Mouse (Mus musculus) kidney, embryonic 15.5 days (tissue): ENCODE results near the gene Klrg1. TPM values are rescaled to one million over a fixed set of nuclear protein-coding genes. Genes with fewer than 3 reads are reported as not detected.

ENCODE experiments used
- ATAC-seq: fragments of 200-750 bp; cut with Nextera tagmentation; replicated peaks from 2 replicates; pipeline ENCODE4 v1.8.0; 2017; ENCODE audit warnings: moderate TSS enrichment; ENCODE audit not compliant: low FRiP score
- H3K27ac ChIP-seq: fragments of 300-500 bp; sonication (generic); 2 replicates; pipeline ENCODE4 v1.5.1; 2015; ENCODE audit warnings: mild to moderate bottlenecking, inconsistent platforms
- H3K27me3 ChIP-seq: fragments of 300-500 bp; sonication (generic); 2 replicates; pipeline ENCODE4 v1.6.1; 2015; ENCODE audit warnings: inconsistent platforms
- H3K36me3 ChIP-seq: fragments of 300-500 bp; sonication (generic); 2 replicates; pipeline ENCODE4 v1.6.1; 2015; ENCODE audit warnings: inconsistent platforms
- H3K4me1 ChIP-seq: fragments of 300-500 bp; sonication (generic); 2 replicates; pipeline ENCODE4 v1.6.1; 2015; ENCODE audit warnings: inconsistent platforms
- H3K4me2 ChIP-seq: fragments of 300-500 bp; sonication (generic); 2 replicates; pipeline ENCODE4 v1.6.1; 2015; ENCODE audit warnings: moderate library complexity, mild to moderate bottlenecking, inconsistent platforms
- H3K4me3 ChIP-seq: fragments of 300-500 bp; sonication (generic); replicated peaks from 2 replicates; pipeline ENCODE4 v1.5.1; 2015; ENCODE audit warnings: mild to moderate bottlenecking, inconsistent platforms
- H3K9ac ChIP-seq: fragments of 300-500 bp; sonication (generic); 2 replicates; pipeline ENCODE4 v1.6.1; 2015; ENCODE audit warnings: mild to moderate bottlenecking, inconsistent platforms
- H3K9me3 ChIP-seq: fragments of 300-500 bp; sonication (generic); replicated peaks from 2 replicates; pipeline ENCODE4 v1.6.1; 2016; ENCODE audit warnings: inconsistent platforms
- WGBS: fragments of 180-500 bp; shearing (Covaris S2); methylation state at CpG from one replicate; pipeline ENCODE4 v1.1.7; 2015; ENCODE audit warnings: mixed read lengths; 5-methylcytosine and 5-hydroxymethylcytosine counted together
- polyA plus RNA-seq: library from polyadenylated mRNA; unstranded; fragments of >200 nt; fragmentation: Nextera tagmentation; extraction: Ambion mirVana; gene quantifications from 2 replicates; pipeline ENCODE4 v1.2.1, GENCODE M21; 2015

Klrg1 gene
- polyA plus RNA-seq, 1 experiment from 2014 or later, result not detected

- H3K4me3 ChIP-seq, result no peak overlapping the region
- H3K27me3 ChIP-seq, result no peaks in the 10 kb centered on the region
- H3K9ac ChIP-seq, result no peak overlapping the region
- ATAC-seq, result no peak
- no peaks in the 10 kb centered on the region for H3K36me3 ChIP-seq
- H3K4me2 ChIP-seq, result no peak overlapping the region
- H3K27ac ChIP-seq, result no peak overlapping the region
- no peaks in the 10 kb centered on the region for H3K9me3 ChIP-seq
- H3K4me1 ChIP-seq, result peaks cover 5% of the 10 kb centered on the region; the same call in 1 of the 2 replicates
- WGBS, result 80% methylated on average over 4 of the region's 4 CpGs
Measured at GRCm38 (mm10) chr6:122302661-122303060, 20.0 kb upstream of the Klrg1 start.

DNA sequence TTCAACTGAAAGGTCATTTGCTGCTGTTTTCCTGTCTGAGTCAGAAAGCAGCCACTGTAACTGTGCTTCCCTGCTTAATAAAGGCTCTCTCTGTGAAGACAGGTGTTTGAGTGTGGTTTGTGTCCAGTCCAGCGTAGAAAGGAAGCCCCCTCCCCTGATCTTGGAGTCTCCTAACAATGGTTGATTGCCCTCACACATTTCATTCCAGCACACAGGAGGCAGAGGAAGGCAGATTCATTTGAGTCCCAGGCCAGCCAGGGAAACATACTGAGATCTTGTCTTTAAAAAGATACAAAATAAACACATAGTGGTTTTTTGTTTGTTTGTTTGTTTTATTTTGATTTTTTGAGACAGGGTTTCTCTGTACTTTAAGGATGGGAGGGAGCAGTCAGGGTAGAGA, 19.4 kb upstream of the Klrg1 start:
- H3K27ac ChIP-seq, result no peak overlapping the region
- no peak overlapping the region for H3K4me3 ChIP-seq
- no peaks in the 10 kb centered on the region for H3K36me3 ChIP-seq
- peaks cover 6% of the 10 kb centered on the region; the same call in 1 of the 2 replicates for H3K4me1 ChIP-seq
- H3K27me3 ChIP-seq, result no peaks in the 10 kb centered on the region
- H3K9me3 ChIP-seq, result no peaks in the 10 kb centered on the region
- WGBS, result 33% methylated on average over 1 of the region's 1 CpGs
- no peak for ATAC-seq
- H3K9ac ChIP-seq, result no peak overlapping the region
- H3K4me2 ChIP-seq, result no peak overlapping the region

DNA sequence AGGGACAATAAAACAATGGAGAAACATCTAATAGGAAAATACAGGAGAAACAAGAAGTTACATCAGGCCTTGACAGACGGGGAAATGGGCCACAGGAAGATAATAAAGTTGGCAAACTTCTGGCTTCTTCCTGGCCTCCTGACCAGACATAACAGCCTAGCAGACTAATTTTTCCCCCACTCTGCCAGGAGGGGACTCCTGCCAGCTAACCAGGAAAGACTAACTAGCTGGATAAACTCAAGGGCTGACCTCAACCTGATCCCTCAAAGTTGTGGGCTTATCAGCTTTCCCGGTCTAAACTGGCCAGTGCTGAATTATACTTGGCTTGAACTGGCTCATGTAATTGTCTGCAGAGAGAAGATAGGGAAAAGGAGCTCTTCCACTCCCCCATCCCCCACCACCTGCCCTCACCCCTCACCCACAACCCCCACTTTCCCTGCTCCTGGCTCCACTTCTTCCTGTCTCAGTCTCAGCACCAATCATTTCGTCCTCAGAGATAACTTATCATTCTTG, 17.0 kb upstream of the Klrg1 start:
- no peak for ATAC-seq
- Histone ChIP-seq H3K4me2 (no peak overlapping the region), H3K36me3 (no peaks in the 10 kb centered on the region), H3K9me3 (no peaks in the 10 kb centered on the region), H3K4me1 (peaks cover 10% of the 10 kb centered on the region; the same call in 1 of the 2 replicates), H3K9ac (no peak overlapping the region), H3K27me3 (no peaks in the 10 kb centered on the region), H3K4me3 (no peak overlapping the region), H3K27ac (no peak overlapping the region)
- WGBS, result 51% methylated on average over 3 of the region's 3 CpGs

- Histone ChIP-seq H3K9me3 (no peaks in the 10 kb centered on the region), H3K27ac (no peak overlapping the region), H3K4me2 (peak overlapping the region; percentile 78), H3K9ac (no peak overlapping the region), H3K4me3 (no peak overlapping the region), H3K27me3 (no peaks in the 10 kb centered on the region), H3K36me3 (no peaks in the 10 kb centered on the region), H3K4me1 (peaks cover 10% of the 10 kb centered on the region; the same call in 1 of the 2 replicates)
- no peak for ATAC-seq
- WGBS, result 49% methylated on average over 4 of the region's 4 CpGs
Measured at GRCm38 (mm10) chr6:122298223-122298609, 15.5 kb upstream of the Klrg1 start.

- H3K9ac ChIP-seq, result peak overlapping the region; percentile 50
- H3K4me2 ChIP-seq, result peak overlapping the region; percentile 78
- H3K9me3 ChIP-seq, result no peaks in the 10 kb centered on the region
- no peaks in the 10 kb centered on the region for H3K27me3 ChIP-seq
- H3K4me3 ChIP-seq, result peak overlapping the region; percentile 54
- peaks cover 10% of the 10 kb centered on the region; the same call in 1 of the 2 replicates for H3K4me1 ChIP-seq
- peak overlapping the region; percentile 81 for H3K27ac ChIP-seq
- 6% methylated on average over 25 of the region's 25 CpGs for WGBS
- ATAC-seq, result peak; percentile 83
- no peaks in the 10 kb centered on the region for H3K36me3 ChIP-seq
Measured at GRCm38 (mm10) chr6:122297279-122298222, 14.9 kb upstream of the Klrg1 start.

DNA sequence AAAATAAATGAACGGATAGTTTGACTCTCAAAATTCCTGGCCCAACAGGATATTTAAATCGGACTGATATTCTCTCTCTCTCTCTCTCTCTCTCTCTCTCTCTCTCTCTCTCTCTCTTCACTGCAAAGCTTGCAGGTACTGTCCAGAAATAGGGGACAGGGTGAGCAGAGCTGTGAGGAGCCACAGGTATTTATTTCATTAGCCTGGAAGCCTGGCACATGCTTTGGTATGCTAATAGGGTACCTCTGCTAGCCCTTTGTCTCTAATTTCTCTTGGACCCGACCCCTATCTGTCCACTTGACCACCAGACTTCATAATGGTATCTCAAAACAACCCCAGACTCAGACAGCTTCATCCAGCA, 14.2 kb upstream of the Klrg1 start:
- no peak for ATAC-seq
- peak overlapping the region; percentile 81; the same call in 1 of the 2 replicates for H3K27ac ChIP-seq
- 22% methylated on average over 3 of the region's 3 CpGs for WGBS
- peak overlapping the region; percentile 50 for H3K9ac ChIP-seq
- H3K36me3 ChIP-seq, result no peaks in the 10 kb centered on the region
- no peaks in the 10 kb centered on the region for H3K9me3 ChIP-seq
- peak overlapping the region; percentile 78 for H3K4me2 ChIP-seq
- peak overlapping the region; percentile 54 for H3K4me3 ChIP-seq
- peaks cover 10% of the 10 kb centered on the region; the same call in 1 of the 2 replicates for H3K4me1 ChIP-seq
- no peaks in the 10 kb centered on the region for H3K27me3 ChIP-seq

GRCm38 (mm10) chr6:122295242-122295641, 12.6 kb upstream of the Klrg1 start:
- WGBS, result 66% methylated on average over 9 of the region's 9 CpGs
- no peak for ATAC-seq
- Histone ChIP-seq H3K9ac (no peak overlapping the region), H3K36me3 (no peaks in the 10 kb centered on the region), H3K4me2 (no peak overlapping the region), H3K9me3 (no peaks in the 10 kb centered on the region), H3K4me3 (no peak overlapping the region), H3K27me3 (no peaks in the 10 kb centered on the region), H3K27ac (no peak overlapping the region), H3K4me1 (peaks cover 11% of the 10 kb centered on the region)

- no peaks in the 10 kb centered on the region for H3K36me3 ChIP-seq
- WGBS, result 76% methylated on average over 3 of the region's 3 CpGs
- H3K4me2 ChIP-seq, result no peak overlapping the region
- H3K27me3 ChIP-seq, result no peaks in the 10 kb centered on the region
- peaks cover 16% of the 10 kb centered on the region for H3K4me1 ChIP-seq
- no peak overlapping the region for H3K4me3 ChIP-seq
- no peak overlapping the region for H3K9ac ChIP-seq
- ATAC-seq, result no peak
- no peaks in the 10 kb centered on the region for H3K9me3 ChIP-seq
- H3K27ac ChIP-seq, result no peak overlapping the region
Measured at GRCm38 (mm10) chr6:122294290-122294689, 11.6 kb upstream of the Klrg1 start.

GRCm38 (mm10) chr6:122293796-122294195, 11.1 kb upstream of the Klrg1 start:
- Histone ChIP-seq H3K9me3 (no peaks in the 10 kb centered on the region), H3K27me3 (no peaks in the 10 kb centered on the region), H3K4me3 (no peak overlapping the region), H3K9ac (no peak overlapping the region), H3K4me2 (no peak overlapping the region), H3K4me1 (peaks cover 16% of the 10 kb centered on the region), H3K27ac (no peak overlapping the region), H3K36me3 (no peaks in the 10 kb centered on the region)
- WGBS, result 74% methylated on average over 9 of the region's 9 CpGs
- no peak for ATAC-seq

DNA sequence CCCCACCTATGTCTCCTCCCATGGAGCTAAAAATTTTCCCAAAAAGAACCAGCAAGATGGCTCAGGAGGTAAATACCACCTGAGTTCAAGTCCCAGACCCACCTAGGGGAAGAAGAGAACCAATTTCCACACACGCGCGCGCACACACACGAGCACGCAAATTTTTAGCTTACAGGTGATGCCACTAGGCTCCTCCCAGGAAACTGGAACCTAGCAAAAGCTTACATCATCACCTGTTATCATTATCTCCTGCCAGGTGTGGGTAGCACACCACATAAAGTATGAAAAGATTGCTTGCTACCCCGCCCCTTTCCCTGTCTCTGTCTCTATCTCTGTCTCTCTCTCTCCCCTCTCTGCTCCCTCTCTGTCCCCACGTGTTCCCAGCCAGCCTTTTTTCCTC, 10.4 kb upstream of the Klrg1 start:
- H3K27ac ChIP-seq, result no peak overlapping the region
- H3K36me3 ChIP-seq, result no peaks in the 10 kb centered on the region
- no peak overlapping the region for H3K9ac ChIP-seq
- no peak overlapping the region for H3K4me3 ChIP-seq
- H3K4me1 ChIP-seq, result peaks cover 16% of the 10 kb centered on the region
- 92% methylated on average over 8 of the region's 8 CpGs for WGBS
- H3K9me3 ChIP-seq, result no peaks in the 10 kb centered on the region
- ATAC-seq, result no peak
- H3K27me3 ChIP-seq, result no peaks in the 10 kb centered on the region
- H3K4me2 ChIP-seq, result no peak overlapping the region

- Histone ChIP-seq H3K27ac (0 out of 2 replicates have a peak overlapping the region, but pooled peaks have one; percentile 6), H3K27me3 (no peaks in the 10 kb centered on the region), H3K4me2 (no peak overlapping the region), H3K9me3 (no peaks in the 10 kb centered on the region), H3K4me1 (peaks cover 11% of the 10 kb centered on the region), H3K9ac (no peak overlapping the region), H3K36me3 (no peaks in the 10 kb centered on the region), H3K4me3 (no peak overlapping the region)
- ATAC-seq, result no peak
- WGBS, result 56% methylated on average over 2 of the region's 2 CpGs
Measured at GRCm38 (mm10) chr6:122292184-122292583, 9.5 kb upstream of the Klrg1 start.

- H3K9me3 ChIP-seq, result no peaks in the 10 kb centered on the region
- no peak for ATAC-seq
- 55% methylated on average over 3 of the region's 3 CpGs for WGBS
- no peak overlapping the region for H3K9ac ChIP-seq
- no peaks in the 10 kb centered on the region for H3K27me3 ChIP-seq
- peaks cover 6% of the 10 kb centered on the region for H3K4me1 ChIP-seq
- H3K4me3 ChIP-seq, result no peak overlapping the region
- H3K36me3 ChIP-seq, result no peaks in the 10 kb centered on the region
- no peak overlapping the region for H3K4me2 ChIP-seq
- H3K27ac ChIP-seq, result 0 out of 2 replicates have a peak overlapping the region, but pooled peaks have one; percentile 6
Measured at GRCm38 (mm10) chr6:122291735-122292134, 9.1 kb upstream of the Klrg1 start.
